Mouse (Mus musculus) erythroblast, embryonic 14.5 days (primary cell): ENCODE data around the gene Syne3. TPM values are rescaled to one million over a fixed set of nuclear protein-coding genes. Genes with fewer than 3 reads are reported as not detected.

Experiments
- H3K27me3 ChIP-seq: 2 replicates; pipeline ENCODE4 v1.6.1; 2012; ENCODE audit warnings: inconsistent platforms; ENCODE audit not compliant: control insufficient read depth
- H3K36me3 ChIP-seq: 2 replicates; pipeline ENCODE4 v1.6.1; 2012; ENCODE audit warnings: mild to moderate bottlenecking, inconsistent platforms; ENCODE audit not compliant: control insufficient read depth
- H3K4me1 ChIP-seq: 2 replicates; pipeline ENCODE4 v1.6.1; 2012; ENCODE audit warnings: inconsistent platforms; ENCODE audit not compliant: control insufficient read depth
- H3K4me3 ChIP-seq: replicated peaks from 2 replicates; pipeline ENCODE3; 2012; ENCODE audit warnings: moderate library complexity, mild to moderate bottlenecking, inconsistent platforms
- H3K9me3 ChIP-seq: 2 replicates; pipeline ENCODE4 v1.6.1; 2012; ENCODE audit warnings: low read length, inconsistent platforms, mixed read lengths; ENCODE audit not compliant: control insufficient read depth
- GATA1 ChIP-seq: IDR thresholded peaks from 2 replicates; pipeline ENCODE4 v1.6.1; 2012; ENCODE audit warnings: low read length, inconsistent platforms, mixed read lengths
- TAL1 ChIP-seq: IDR thresholded peaks from 3 replicates; pipeline ENCODE4 v1.6.1; 2012; ENCODE audit warnings: low read length, inconsistent platforms, mixed read lengths
- polyA plus RNA-seq: library from polyadenylated mRNA; stranded (reverse); fragments of >175 nt; gene quantifications from 2 replicates; pipeline ENCODE4 v1.2.3, GENCODE M21; 2012

The Syne3 gene
- polyA plus RNA-seq, 1 experiment, result 1.2 TPM

- Histone ChIP-seq H3K36me3 (no peaks in the 10 kb centered on the region), H3K4me3 (no peak overlapping the region), H3K9me3 (peaks cover 3% of the 10 kb centered on the region), H3K4me1 (peaks cover 6% of the 10 kb centered on the region), H3K27me3 (no peaks in the 10 kb centered on the region)
- TF ChIP-seq GATA1, result no peak
- no peak for TF ChIP-seq TAL1
Measured at GRCm38 (mm10) chr12:104902392-104903053, 107.1 kb downstream of the Syne3 start.

GRCm38 (mm10) chr12:104901320-104901719 lies 108.3 kb downstream of the Syne3 start:
- H3K4me3 ChIP-seq, result no peak overlapping the region
- no peak for TF ChIP-seq GATA1
- no peak for TF ChIP-seq TAL1
- no peaks in the 10 kb centered on the region for H3K27me3 ChIP-seq
- H3K36me3 ChIP-seq, result no peaks in the 10 kb centered on the region
- H3K4me1 ChIP-seq, result peaks cover 6% of the 10 kb centered on the region
- H3K9me3 ChIP-seq, result no peaks in the 10 kb centered on the region

GRCm38 (mm10) chr12:104899835-104900234 lies 109.8 kb downstream of the Syne3 start:
- Histone ChIP-seq H3K4me3 (no peak overlapping the region), H3K36me3 (no peaks in the 10 kb centered on the region), H3K27me3 (no peaks in the 10 kb centered on the region), H3K9me3 (no peaks in the 10 kb centered on the region), H3K4me1 (peaks cover 6% of the 10 kb centered on the region)
- no peak for TF ChIP-seq GATA1
- TF ChIP-seq TAL1, result no peak

GRCm38 (mm10) chr12:104899161-104899560 lies 110.4 kb downstream of the Syne3 start:
- Histone ChIP-seq H3K27me3 (no peaks in the 10 kb centered on the region), H3K4me3 (no peak overlapping the region), H3K36me3 (no peaks in the 10 kb centered on the region), H3K9me3 (no peaks in the 10 kb centered on the region), H3K4me1 (peaks cover 6% of the 10 kb centered on the region)
- TF ChIP-seq GATA1 (no peak), TAL1 (no peak)

GRCm38 (mm10) chr12:104898718-104899117 lies 110.9 kb downstream of the Syne3 start:
- no peaks in the 10 kb centered on the region for H3K27me3 ChIP-seq

GRCm38 (mm10) chr12:104897051-104897618 lies 112.5 kb downstream of the Syne3 start:
- Histone ChIP-seq H3K9me3 (peaks cover 5% of the 10 kb centered on the region), H3K36me3 (no peaks in the 10 kb centered on the region), H3K4me1 (no peaks in the 10 kb centered on the region; the same call in 1 of the 2 replicates), H3K27me3 (no peaks in the 10 kb centered on the region), H3K4me3 (no peak overlapping the region)
- TF ChIP-seq TAL1 (no peak), GATA1 (no peak)

More at GRCm38 (mm10) chr12:104898718-104899117, 110.9 kb downstream of the Syne3 start:
- H3K36me3 ChIP-seq, result no peaks in the 10 kb centered on the region
- no peak overlapping the region for H3K4me3 ChIP-seq
- no peaks in the 10 kb centered on the region for H3K9me3 ChIP-seq
- H3K4me1 ChIP-seq, result peaks cover 6% of the 10 kb centered on the region
- TF ChIP-seq TAL1 (no peak), GATA1 (no peak)

GRCm38 (mm10) chr12:104896640-104897039 lies 113.0 kb downstream of the Syne3 start:
- H3K27me3 ChIP-seq, result no peaks in the 10 kb centered on the region
- no peak overlapping the region for H3K4me3 ChIP-seq
- H3K36me3 ChIP-seq, result no peaks in the 10 kb centered on the region
- TF ChIP-seq TAL1 (no peak), GATA1 (no peak)
- no peaks in the 10 kb centered on the region; the same call in 1 of the 2 replicates for H3K4me1 ChIP-seq
- peaks cover 5% of the 10 kb centered on the region for H3K9me3 ChIP-seq

GRCm38 (mm10) chr12:104892245-104892644 lies 117.4 kb downstream of the Syne3 start:
- Histone ChIP-seq H3K27me3 (no peaks in the 10 kb centered on the region), H3K9me3 (peaks cover 5% of the 10 kb centered on the region), H3K4me1 (peaks cover 5% of the 10 kb centered on the region), H3K4me3 (no peak overlapping the region), H3K36me3 (no peaks in the 10 kb centered on the region)
- TF ChIP-seq GATA1 (no peak), TAL1 (no peak)

- peaks cover 5% of the 10 kb centered on the region for H3K9me3 ChIP-seq
- H3K4me1 ChIP-seq, result peaks cover 5% of the 10 kb centered on the region
- no peak overlapping the region for H3K4me3 ChIP-seq
- H3K27me3 ChIP-seq, result no peaks in the 10 kb centered on the region
- no peaks in the 10 kb centered on the region for H3K36me3 ChIP-seq
- TF ChIP-seq GATA1, result no peak
- no peak for TF ChIP-seq TAL1
Measured at GRCm38 (mm10) chr12:104890066-104890465, 119.5 kb downstream of the Syne3 start.

GRCm38 (mm10) chr12:104886104-104886503 lies 123.5 kb downstream of the Syne3 start:
- no peaks in the 10 kb centered on the region for H3K27me3 ChIP-seq
- peaks cover 5% of the 10 kb centered on the region for H3K4me1 ChIP-seq
- no peak overlapping the region for H3K4me3 ChIP-seq
- TF ChIP-seq TAL1, result no peak
- TF ChIP-seq GATA1, result no peak
- no peaks in the 10 kb centered on the region for H3K9me3 ChIP-seq
- H3K36me3 ChIP-seq, result no peaks in the 10 kb centered on the region
